Mouse (Mus musculus): ENCODE results near the gene Cldn7. TPM values are rescaled to one million over a fixed set of nuclear protein-coding genes. Genes with fewer than 3 reads are reported as not detected.
"Not testable (repeated sequence)": the region's sequence is repeated elsewhere in the genome, so short reads cannot be mapped to it uniquely, and the experiment has no call there.

Cldn7 gene
- not detected in 2 replicates for total RNA-seq (2014; rRNA removed)
- polyA plus RNA-seq (2015; fragmentation: Nextera tagmentation; extraction: Ambion mirVana), result 0.18 and 0.19 TPM in 2 replicates

GRCm38 (mm10) chr11:69964650-69965270 is at the start of gene Cldn7:
Gene Cldn7, plus strand, starts transcription at chr11:69964779.
- H3K27ac ChIP-seq, result no peak within 1 kb of the TSS
- H3K9ac ChIP-seq (replicated peaks; ENCODE audit: low read length), result no peak within 1 kb of the TSS
- peaks cover 6% of the 10 kb centered on the region; the same call in 1 of the 2 replicates for H3K4me1 ChIP-seq (ENCODE audit: insufficient read depth, low read length)
- TF ChIP-seq CTCF (IDR thresholded peaks at IDR 0.05; ENCODE audit: low read depth), result no peak
- peaks cover 13% of the 10 kb centered on the region for H3K36me3 ChIP-seq (ENCODE audit: insufficient read depth, low read length)
- H3K4me3 ChIP-seq (ENCODE audit: low read length), result no peak within 1 kb of the TSS
- 13% methylated on average over 24 of the region's 24 CpGs for WGBS
- H3K27me3 ChIP-seq (ENCODE audit: insufficient read depth, low read length), result peaks cover 45% of the 10 kb centered on the region
- no peak within 1 kb of the TSS for H3K4me2 ChIP-seq (ENCODE audit: low read depth, low read length)
- ATAC-seq (no peak), DNase-seq (ENCODE audit: low spot score) (no peak)
- no peaks in the 10 kb centered on the region for H3K9me3 ChIP-seq (ENCODE audit: low read length)

GRCm38 (mm10) chr11:69914917-69915430 is 49.6 kb upstream of the Cldn7 start:
- peak overlapping the region; percentile 93; the same call in 1 of the 2 replicates for H3K9ac ChIP-seq (replicated peaks; ENCODE audit: low read length)
- DNase-seq (ENCODE audit: low spot score) (no peak), ATAC-seq (no peak)
- peak overlapping the region; percentile 97 for H3K4me2 ChIP-seq (ENCODE audit: low read depth, low read length)
- TF ChIP-seq CTCF (IDR thresholded peaks at IDR 0.05; ENCODE audit: low read depth), result no peak
- peaks cover 15% of the 10 kb centered on the region for H3K4me1 ChIP-seq (ENCODE audit: insufficient read depth, low read length)
- no peaks in the 10 kb centered on the region for H3K27me3 ChIP-seq (ENCODE audit: insufficient read depth, low read length)
- H3K9me3 ChIP-seq (ENCODE audit: low read length), result no peaks in the 10 kb centered on the region
- H3K27ac ChIP-seq, result no peak overlapping the region
- 39% methylated on average over 9 of the region's 9 CpGs for WGBS
- peak overlapping the region; percentile 84 for H3K4me3 ChIP-seq (ENCODE audit: low read length)
- H3K36me3 ChIP-seq (ENCODE audit: insufficient read depth, low read length), result peaks cover 61% of the 10 kb centered on the region

- ATAC-seq (no peak), DNase-seq (ENCODE audit: low spot score) (no peak)
- Histone ChIP-seq H3K36me3 (ENCODE audit: insufficient read depth, low read length) (peaks cover 52% of the 10 kb centered on the region), H3K4me1 (ENCODE audit: insufficient read depth, low read length) (peaks cover 15% of the 10 kb centered on the region), H3K9ac (replicated peaks; ENCODE audit: low read length) (no peak overlapping the region), H3K27ac (no peak overlapping the region), H3K4me3 (ENCODE audit: low read length) (no peak overlapping the region), H3K27me3 (ENCODE audit: insufficient read depth, low read length) (no peaks in the 10 kb centered on the region), H3K4me2 (ENCODE audit: low read depth, low read length) (no peak overlapping the region), H3K9me3 (ENCODE audit: low read length) (no peaks in the 10 kb centered on the region)
- 70% methylated on average over 5 of the region's 5 CpGs for WGBS
- TF ChIP-seq CTCF (IDR thresholded peaks at IDR 0.05; ENCODE audit: low read depth), result peak; percentile 37
Measured at GRCm38 (mm10) chr11:69915667-69916627, 48.6 kb upstream of the Cldn7 start.

- H3K4me3 ChIP-seq (ENCODE audit: low read length); DNase-seq (ENCODE audit: low spot score); H3K9me3 ChIP-seq (ENCODE audit: low read length); H3K9ac ChIP-seq (replicated peaks; ENCODE audit: low read length); H3K4me2 ChIP-seq (ENCODE audit: low read depth, low read length); H3K27me3 ChIP-seq (ENCODE audit: insufficient read depth, low read length); H3K27ac ChIP-seq; ATAC-seq: not testable (repeated sequence)
- peaks cover 44% of the 10 kb centered on the region for H3K36me3 ChIP-seq (ENCODE audit: insufficient read depth, low read length)
- H3K4me1 ChIP-seq (ENCODE audit: insufficient read depth, low read length), result peaks cover 15% of the 10 kb centered on the region
- WGBS, result 67% methylated on average over 7 of the region's 7 CpGs
Measured at GRCm38 (mm10) chr11:69916652-69917378, 47.8 kb upstream of the Cldn7 start.

GRCm38 (mm10) chr11:69917379-69917948 is 47.1 kb upstream of the Cldn7 start:
- Histone ChIP-seq H3K9me3 (ENCODE audit: low read length) (no peaks in the 10 kb centered on the region), H3K4me1 (ENCODE audit: insufficient read depth, low read length) (peaks cover 18% of the 10 kb centered on the region), H3K36me3 (ENCODE audit: insufficient read depth, low read length) (peaks cover 37% of the 10 kb centered on the region), H3K4me3 (ENCODE audit: low read length) (no peak overlapping the region), H3K4me2 (ENCODE audit: low read depth, low read length) (no peak overlapping the region), H3K27ac (no peak overlapping the region), H3K9ac (replicated peaks; ENCODE audit: low read length) (no peak overlapping the region), H3K27me3 (ENCODE audit: insufficient read depth, low read length) (no peaks in the 10 kb centered on the region)
- TF ChIP-seq CTCF (IDR thresholded peaks at IDR 0.05; ENCODE audit: low read depth), result no peak
- no peak for DNase-seq (ENCODE audit: low spot score)
- WGBS, result 81% methylated on average over 8 of the region's 8 CpGs
- ATAC-seq, result no peak

DNA sequence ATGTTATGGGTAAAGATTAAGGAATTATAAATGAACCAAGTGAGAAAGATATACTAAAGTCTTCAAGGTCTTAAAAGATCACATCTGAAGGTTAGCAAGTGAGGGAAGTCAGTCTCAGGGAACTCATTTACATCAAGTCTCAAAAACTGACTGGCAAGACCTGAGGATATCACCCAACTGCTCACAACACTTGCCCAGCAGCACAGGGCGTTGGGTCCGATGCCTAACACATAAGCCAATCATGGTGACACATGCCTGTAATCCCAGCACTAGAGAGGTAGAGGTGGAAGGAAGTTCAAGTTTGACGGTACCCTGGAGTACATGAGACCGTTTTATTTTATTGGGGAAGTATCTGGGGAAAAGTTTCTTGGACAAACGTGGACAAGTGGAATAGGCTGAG is 46.5 kb upstream of the Cldn7 start:
- Histone ChIP-seq H3K9me3 (ENCODE audit: low read length) (no peaks in the 10 kb centered on the region), H3K4me1 (ENCODE audit: insufficient read depth, low read length) (peaks cover 18% of the 10 kb centered on the region), H3K27me3 (ENCODE audit: insufficient read depth, low read length) (no peaks in the 10 kb centered on the region), H3K9ac (replicated peaks; ENCODE audit: low read length) (no peak overlapping the region), H3K36me3 (ENCODE audit: insufficient read depth, low read length) (peaks cover 37% of the 10 kb centered on the region), H3K4me3 (ENCODE audit: low read length) (no peak overlapping the region), H3K4me2 (ENCODE audit: low read depth, low read length) (no peak overlapping the region), H3K27ac (no peak overlapping the region)
- 85% methylated on average over 5 of the region's 5 CpGs for WGBS
- DNase-seq (ENCODE audit: low spot score) (no peak), ATAC-seq (no peak)
- no peak for TF ChIP-seq CTCF (IDR thresholded peaks at IDR 0.05; ENCODE audit: low read depth)
